Mouse (Mus musculus): Measurements from ENCODE around the gene Erbb3. TPM values are rescaled to one million over a fixed set of nuclear protein-coding genes. Genes with fewer than 3 reads are reported as not detected.

The Erbb3 gene
- total and polyA plus RNA-seq, 3 experiments: 0.29 to 0.39 TPM; not detected in 1

GRCm38 (mm10) chr10:128544674-128545569 is 44.5 kb downstream of the Erbb3 start:
- H3K27ac ChIP-seq (ENCODE audit: control insufficient read depth, low read depth, low read length): no peak overlapping the region
- H3K27me3 ChIP-seq (ENCODE audit: control insufficient read depth in 1 of 2, insufficient read depth in 2 of 2, low read length in 2 of 2): no peaks in the 10 kb centered on the region
- H3K4me3 ChIP-seq (ENCODE audit: control insufficient read depth in 1 of 2, insufficient read depth in 1 of 2, low read depth in 2 of 2, low read length in 2 of 2): no peak overlapping the region
- no peak for TF ChIP-seq GABPA (IDR thresholded peaks at IDR 0.05; ENCODE audit: low read depth, low read length)
- no peak for TF ChIP-seq ELF1 (IDR thresholded peaks at IDR 0.05; ENCODE audit: low read depth, low read length)
- no peak for TF ChIP-seq CTCF (IDR thresholded peaks at IDR 0.05 in 2 of 3, conservative IDR thresholded peaks at IDR 0.05 in 1 of 3; ENCODE audit: control insufficient read depth in 1 of 3, insufficient read depth in 1 of 3, low read depth in 2 of 3, low read length in 3 of 3, poor library complexity in 1 of 3, severe bottlenecking in 1 of 3)
- no peak for TF ChIP-seq RAD21 (IDR thresholded peaks at IDR 0.05; ENCODE audit: low read depth, low read length)
- TF ChIP-seq TBP (IDR thresholded peaks at IDR 0.05; ENCODE audit: low read depth, low read length): no peak
- TF ChIP-seq MEF2A (IDR thresholded peaks at IDR 0.05; ENCODE audit: extremely low read depth, insufficient replicate concordance, low read depth, low read length, poor library complexity, severe bottlenecking): no peak
- peaks cover 18% of the 10 kb centered on the region for H3K79me2 ChIP-seq (ENCODE audit: control insufficient read depth, insufficient read depth, low read length, poor library complexity)
- peaks cover 0 to 10% of the 10 kb centered on the region in 2 experiments; a peak in 2 of 4 replicates for H3K4me1 ChIP-seq (ENCODE audit: control insufficient read depth in 1 of 2, insufficient read depth in 2 of 2, low read length in 2 of 2)
- no peaks in the 10 kb centered on the region for H3K9me3 ChIP-seq (replicated peaks; ENCODE audit: insufficient read depth, low read length)
- peaks cover 0 to 8% of the 10 kb centered on the region in 2 experiments; a peak in 2 of 4 replicates for H3K36me3 ChIP-seq (ENCODE audit: control insufficient read depth in 1 of 2, insufficient read depth in 2 of 2, low read length in 2 of 2)
- no peak overlapping the region for H3K9ac ChIP-seq (ENCODE audit: control insufficient read depth, low read depth, low read length, poor library complexity, severe bottlenecking)
- DNase-seq (ENCODE audit: low read depth, low spot score): no peak

GRCm38 (mm10) chr10:128544151-128544657 is 45.2 kb downstream of the Erbb3 start:
- peaks cover 0 to 6% of the 10 kb centered on the region in 2 experiments; a peak in 2 of 4 replicates for H3K36me3 ChIP-seq (ENCODE audit: control insufficient read depth in 1 of 2, insufficient read depth in 2 of 2, low read length in 2 of 2)
- no peak for DNase-seq (ENCODE audit: low read depth, low spot score)
- TF ChIP-seq JUND (IDR thresholded peaks at IDR 0.05; ENCODE audit: low read depth, low read length): no peak
- no peak for TF ChIP-seq MYB (IDR thresholded peaks at IDR 0.05; ENCODE audit: low read depth, low read length)
- TF ChIP-seq GATA1 (IDR thresholded peaks at IDR 0.05; ENCODE audit: low read depth, low read length): no peak
- no peak for TF ChIP-seq HCFC1 (IDR thresholded peaks at IDR 0.05; ENCODE audit: low read depth, low read length)
- no peak for TF ChIP-seq TCF12 (IDR thresholded peaks at IDR 0.05; ENCODE audit: low read depth, low read length)
- TF ChIP-seq POLR2AphosphoS5 (IDR thresholded peaks at IDR 0.05; ENCODE audit: borderline replicate concordance, low read depth, low read length): no peak
- no peak for TF ChIP-seq SMC3 (IDR thresholded peaks at IDR 0.05; ENCODE audit: low read depth, low read length)
- no peak for TF ChIP-seq CTCF (IDR thresholded peaks at IDR 0.05 in 2 of 3, conservative IDR thresholded peaks at IDR 0.05 in 1 of 3; ENCODE audit: control insufficient read depth in 1 of 3, insufficient read depth in 1 of 3, low read depth in 2 of 3, low read length in 3 of 3, poor library complexity in 1 of 3, severe bottlenecking in 1 of 3)
- no peak for TF ChIP-seq TBP (IDR thresholded peaks at IDR 0.05; ENCODE audit: low read depth, low read length)
- TF ChIP-seq NELFE (IDR thresholded peaks at IDR 0.05; ENCODE audit: low read depth, low read length): no peak
- TF ChIP-seq ELF1 (IDR thresholded peaks at IDR 0.05; ENCODE audit: low read depth, low read length): no peak
- TF ChIP-seq MAZ (IDR thresholded peaks at IDR 0.05; ENCODE audit: low read depth, low read length): no peak
- no peak for TF ChIP-seq CHD1 (IDR thresholded peaks at IDR 0.05; ENCODE audit: low read depth, low read length)
- no peak for TF ChIP-seq MAFK (IDR thresholded peaks at IDR 0.05; ENCODE audit: borderline replicate concordance, low read depth, low read length)
- TF ChIP-seq CHD2 (IDR thresholded peaks at IDR 0.05; ENCODE audit: low read length): no peak
- no peak for TF ChIP-seq ZKSCAN1 (IDR thresholded peaks at IDR 0.05; ENCODE audit: low read depth, low read length)
- TF ChIP-seq SIN3A (IDR thresholded peaks at IDR 0.05; ENCODE audit: low read length): no peak
- no peak for TF ChIP-seq ETS1 (IDR thresholded peaks at IDR 0.05; ENCODE audit: low read depth, low read length)
- TF ChIP-seq USF1 (IDR thresholded peaks at IDR 0.05; ENCODE audit: low read depth, low read length): no peak
- no peak for TF ChIP-seq POLR2A (IDR thresholded peaks at IDR 0.05; ENCODE audit: control insufficient read depth in 1 of 2, insufficient read depth in 1 of 2, low read depth in 1 of 2, low read length in 2 of 2, poor library complexity in 1 of 2)
- no peak overlapping the region for H3K27ac ChIP-seq (ENCODE audit: control insufficient read depth, low read depth, low read length)
- no peaks in the 10 kb centered on the region for H3K27me3 ChIP-seq (ENCODE audit: control insufficient read depth in 1 of 2, insufficient read depth in 2 of 2, low read length in 2 of 2)
- peaks cover 0 to 5% of the 10 kb centered on the region in 2 experiments; a peak in 2 of 4 replicates for H3K4me1 ChIP-seq (ENCODE audit: control insufficient read depth in 1 of 2, insufficient read depth in 2 of 2, low read length in 2 of 2)
- no peak overlapping the region for H3K9ac ChIP-seq (ENCODE audit: control insufficient read depth, low read depth, low read length, poor library complexity, severe bottlenecking)
- H3K9me3 ChIP-seq (replicated peaks; ENCODE audit: insufficient read depth, low read length): no peaks in the 10 kb centered on the region
- H3K4me3 ChIP-seq (ENCODE audit: control insufficient read depth in 1 of 2, insufficient read depth in 1 of 2, low read depth in 2 of 2, low read length in 2 of 2): no peak overlapping the region
- H3K79me2 ChIP-seq (ENCODE audit: control insufficient read depth, insufficient read depth, low read length, poor library complexity): peaks cover 18% of the 10 kb centered on the region

Data from MEL (cell line).